In genomic region chr2:174547207-174547606, GRCm38 (mm10) we compare ENCODE assay signal across 12 mouse cellular contexts.
A peak's percentile ranks its signal among the peaks of the same experiment; 100 is the strongest.
DNase-seq lines count a peak whose midpoint lies in the region; ATAC-seq and TF ChIP-seq lines count a peak whose summit lies in the region.
"Had no signal": no experiment of that assay in that cellular context is flagged by ENCODE, and none has a peak within 500 bp of the region (broad histone marks: within the 10 kb centered on the region; RNA-seq: fewer than 3 reads in every experiment).

No protein-coding gene starts in this region.

- no peaks in the 10 kb centered on the region for H3K9me3 ChIP-seq in liver, embryonic 14.5 days (ENCODE audit: control insufficient read depth, low read length)
- no peaks in the 10 kb centered on the region for H3K9me3 ChIP-seq in liver, embryonic 12.5 days (replicated peaks)
- no peaks in the 10 kb centered on the region; the same call in 1 of the 2 replicates for H3K9me3 ChIP-seq in heart, embryonic 11.5 days (replicated peaks; ENCODE audit: control insufficient read depth, low read length)
- H3K9me3 ChIP-seq: neural tube, embryonic 12.5 days had no signal

- intact Hi-C loops in left cerebral cortex, postnatal 25 days (cut with DNase I), result no loop called here

- no peak for TF ChIP-seq EP300 in liver, embryonic 14.5 days (IDR thresholded peaks at IDR 0.05; ENCODE audit: low read depth)

- no peak overlapping the region for H3K27ac ChIP-seq in liver, embryonic 14.5 days
- H3K27ac ChIP-seq in liver, embryonic 12.5 days, result no peak overlapping the region
- no peak overlapping the region for H3K27ac ChIP-seq in heart, embryonic 11.5 days (ENCODE audit: low read depth, low read length)
- H3K27ac ChIP-seq: macrophage; neural tube, embryonic 12.5 days had no signal

- no peaks in the 10 kb centered on the region for H3K36me3 ChIP-seq in liver, embryonic 14.5 days (replicated peaks; ENCODE audit: control insufficient read depth, insufficient read depth, low read depth)
- no peaks in the 10 kb centered on the region for H3K36me3 ChIP-seq in liver, embryonic 12.5 days
- H3K36me3 ChIP-seq in splenic B cell, adult 2 months (ENCODE audit: control insufficient read depth, insufficient read depth, low read length, poor library complexity, severe bottlenecking), result no peaks in the 10 kb centered on the region
- H3K36me3 ChIP-seq in heart, embryonic 11.5 days (ENCODE audit: control insufficient read depth, insufficient read depth, low read length), result no peaks in the 10 kb centered on the region
- H3K36me3 ChIP-seq: neural tube, embryonic 12.5 days had no signal

- ATAC-seq in liver, embryonic 14.5 days (ENCODE audit: insufficient read depth), result no peak
- ATAC-seq in liver, embryonic 12.5 days, result no peak
- peak; percentile 75 for ATAC-seq in granulocyte monocyte progenitor cell, adult 5-6 weeks (replicated peaks; ENCODE audit: poor library complexity, severe bottlenecking)
- no peak for ATAC-seq in heart, embryonic 11.5 days (replicated peaks; ENCODE audit: insufficient number of reproducible peaks, low FRiP score, low TSS enrichment)

- H3K27me3 ChIP-seq in liver, embryonic 14.5 days (ENCODE audit: control insufficient read depth, insufficient read depth, low read length), result no peaks in the 10 kb centered on the region
- H3K27me3 ChIP-seq in liver, embryonic 12.5 days (replicated peaks), result no peaks in the 10 kb centered on the region
- H3K27me3 ChIP-seq in splenic B cell, adult 2 months (ENCODE audit: control insufficient read depth, insufficient read depth, low read length, poor library complexity, severe bottlenecking), result no peaks in the 10 kb centered on the region
- H3K27me3 ChIP-seq in heart, embryonic 11.5 days (ENCODE audit: control insufficient read depth, insufficient read depth, low read length), result no peaks in the 10 kb centered on the region
- H3K27me3 ChIP-seq: neural tube, embryonic 12.5 days had no signal

- no peak overlapping the region for H3K9ac ChIP-seq in liver, embryonic 14.5 days (replicated peaks)
- no peak overlapping the region for H3K9ac ChIP-seq in liver, embryonic 12.5 days
- no peak overlapping the region for H3K9ac ChIP-seq in heart, embryonic 11.5 days (ENCODE audit: low read depth, low read length)
- H3K9ac ChIP-seq: neural tube, embryonic 12.5 days had no signal

- H3K4me1 ChIP-seq in liver, embryonic 14.5 days (replicated peaks; ENCODE audit: control insufficient read depth in 2 of 2, insufficient read depth in 2 of 2, low read length in 1 of 2), result no peaks in the 10 kb centered on the region
- no peaks in the 10 kb centered on the region for H3K4me1 ChIP-seq in liver, embryonic 12.5 days
- no peaks in the 10 kb centered on the region for H3K4me1 ChIP-seq in heart, embryonic 11.5 days (ENCODE audit: control insufficient read depth, insufficient read depth, low read length)
- H3K4me1 ChIP-seq: neural tube, embryonic 12.5 days had no signal

- no peak overlapping the region for H3K4me3 ChIP-seq in liver, embryonic 14.5 days (ENCODE audit: insufficient read depth in 1 of 2, low read depth in 2 of 2, low read length in 2 of 2)
- H3K4me3 ChIP-seq in liver, embryonic 12.5 days, result no peak overlapping the region
- no peak overlapping the region for H3K4me3 ChIP-seq in heart, embryonic 11.5 days (ENCODE audit: low read depth, low read length)
- H3K4me3 ChIP-seq: erythroblast, embryonic 14.5 days; neural tube, embryonic 12.5 days had no signal

- 64% methylated on average over 3 of the region's 3 CpGs for whole genome bisulfite sequencing in liver, embryonic 14.5 days (ENCODE audit: insufficient replicate concordance)
- 64% methylated on average over 3 of the region's 3 CpGs for WGBS in liver, embryonic 12.5 days (ENCODE audit: insufficient replicate concordance)
- WGBS in heart, embryonic 11.5 days (ENCODE audit: insufficient replicate concordance), result 80% methylated on average over 3 of the region's 3 CpGs

- no peak overlapping the region for H3K4me2 ChIP-seq in liver, embryonic 14.5 days (ENCODE audit: low read depth)
- no peak overlapping the region for H3K4me2 ChIP-seq in liver, embryonic 12.5 days
- no peak overlapping the region for H3K4me2 ChIP-seq in heart, embryonic 11.5 days
- H3K4me2 ChIP-seq: neural tube, embryonic 12.5 days had no signal

- peak; percentile 64 for TF ChIP-seq CTCF in liver, embryonic 14.5 days (IDR thresholded peaks at IDR 0.05; ENCODE audit: low read depth)

- DNase-seq in liver, embryonic 14.5 days (ENCODE audit: low read depth in 3 of 3, low spot score in 3 of 3), result no peak
- peak; percentile 12 for DNase-seq in T-cell, adult 2 months (ENCODE audit: low spot score)
- DNase-seq in splenic B cell, adult 2 months (ENCODE audit: low read depth, low spot score), result peak; percentile 64
- no peak for DNase-seq in urinary bladder, postnatal 25 days (ENCODE audit: low spot score)
- no peak for DNase-seq in left cerebral cortex, postnatal 25 days (ENCODE audit: low spot score in 2 of 2)
- DNase-seq: cerebellum, adult 9-11 months had no signal

Comparison
In these comparisons a context has a peak if more than half of its experiments do, and no peak if none do; other contexts are left out.
1. DNase-seq: peak in T-cell, adult 2 months (single experiment) and splenic B cell, adult 2 months (single experiment); none in liver, embryonic 14.5 days (0 of 3), urinary bladder, postnatal 25 days (single experiment) and left cerebral cortex, postnatal 25 days (0 of 2).